Mouse (Mus musculus) midbrain, embryonic 14.5 days (tissue): ENCODE measurements around the gene Lrg1. TPM values are rescaled to one million over a fixed set of nuclear protein-coding genes. Genes with fewer than 3 reads are reported as not detected.

Source experiments
- ATAC-seq: fragments of 200-750 bp; cut with Nextera tagmentation; 2 replicates; pipeline ENCODE4 v1.8.0; 2017; ENCODE audit warnings: moderate number of reproducible peaks, moderate library complexity; ENCODE audit not compliant: low FRiP score, low TSS enrichment
- DNase-seq: peaks from one replicate; pipeline ENCODE4 v3.0.0-alpha.2; 2015
- H3K27ac ChIP-seq: fragments of 300-500 bp; sonication (generic); replicated peaks from 2 replicates; pipeline ENCODE4 v1.5.1; 2014; ENCODE audit warnings: mild to moderate bottlenecking, low read depth, low read length, moderate library complexity
- H3K27me3 ChIP-seq: fragments of 300-500 bp; sonication (generic); 2 replicates; pipeline ENCODE4 v1.6.1; 2014; ENCODE audit warnings: low read length, control low read depth, mixed read lengths; ENCODE audit not compliant: control insufficient read depth, insufficient read depth
- H3K36me3 ChIP-seq: fragments of 300-500 bp; sonication (generic); 2 replicates; pipeline ENCODE4 v1.6.1; 2014; ENCODE audit warnings: low read length, control low read depth; ENCODE audit not compliant: control insufficient read depth, insufficient read depth
- H3K4me1 ChIP-seq: fragments of 300-500 bp; sonication (generic); 2 replicates; pipeline ENCODE4 v1.6.1; 2014; ENCODE audit warnings: mild to moderate bottlenecking, antibody characterized with exemption, low read length, control low read depth; ENCODE audit not compliant: control insufficient read depth, insufficient read depth
- H3K4me2 ChIP-seq: fragments of 300-500 bp; sonication (generic); 2 replicates; pipeline ENCODE4 v1.6.1; 2014; ENCODE audit warnings: mild to moderate bottlenecking, low read length, moderate library complexity
- H3K4me3 ChIP-seq: fragments of 300-500 bp; sonication (generic); replicated peaks from 2 replicates; pipeline ENCODE4 v1.5.1; 2014; ENCODE audit warnings: low read depth, low read length
- H3K9ac ChIP-seq: fragments of 300-500 bp; sonication (generic); replicated peaks from 2 replicates; pipeline ENCODE4 v1.6.1; 2014; ENCODE audit warnings: mild to moderate bottlenecking, low read length, moderate library complexity
- H3K9me3 ChIP-seq: fragments of 300-500 bp; sonication (generic); 2 replicates; pipeline ENCODE4 v1.6.1; 2016; ENCODE audit warnings: low read length, control low read depth, mixed read lengths; ENCODE audit not compliant: control insufficient read depth
- WGBS: fragments of 180-500 bp; shearing (Covaris S2); extraction: QIAGEN DNeasy Blood & Tissue Kit; methylation state at CpG from one replicate; pipeline ENCODE4 v1.1.7; 2014; 5-methylcytosine and 5-hydroxymethylcytosine counted together
- polyA plus RNA-seq: library from polyadenylated mRNA; unstranded; fragments of >200 nt; fragmentation: Nextera tagmentation; extraction: Ambion mirVana; gene quantifications from 2 replicates; pipeline ENCODE4 v1.2.1, GENCODE M21; 2014

The Lrg1 gene
- polyA plus RNA-seq, 1 experiment from 2014 or later, result 0.34 TPM

- no peaks in the 10 kb centered on the region for H3K36me3 ChIP-seq
- no peaks in the 10 kb centered on the region for H3K9me3 ChIP-seq
- no peak overlapping the region for H3K9ac ChIP-seq
- WGBS, result 24% methylated on average over 9 of the region's 9 CpGs
- H3K27ac ChIP-seq, result 0 out of 2 replicates have a peak overlapping the region, but pooled peaks have one; percentile 38
- peak; percentile 84 for DNase-seq
- H3K4me3 ChIP-seq, result no peak overlapping the region
- H3K27me3 ChIP-seq, result no peaks in the 10 kb centered on the region
- H3K4me2 ChIP-seq, result no peak overlapping the region
- 0 out of 2 replicates have a peak, but pooled peaks cover 6% of the 10 kb centered on the region for H3K4me1 ChIP-seq
- peak; percentile 27; the same call in 1 of the 2 replicates for ATAC-seq
Measured at GRCm38 (mm10) chr17:56153643-56154042, 31.8 kb upstream of the Lrg1 start.

- WGBS, result 45% methylated on average over 2 of the region's 2 CpGs
- DNase-seq (no peak), ATAC-seq (no peak)
- H3K27ac ChIP-seq, result no peak overlapping the region
- H3K27me3 ChIP-seq, result no peaks in the 10 kb centered on the region
- no peak overlapping the region for H3K9ac ChIP-seq
- H3K36me3 ChIP-seq, result no peaks in the 10 kb centered on the region
- no peak overlapping the region for H3K4me3 ChIP-seq
- H3K9me3 ChIP-seq, result no peaks in the 10 kb centered on the region
- 0 out of 2 replicates have a peak, but pooled peaks cover 10% of the 10 kb centered on the region for H3K4me1 ChIP-seq
- H3K4me2 ChIP-seq, result no peak overlapping the region
Measured at GRCm38 (mm10) chr17:56149897-56150296, 28.1 kb upstream of the Lrg1 start.

GRCm38 (mm10) chr17:56148790-56149618 lies 27.2 kb upstream of the Lrg1 start:
- Histone ChIP-seq H3K9me3 (no peaks in the 10 kb centered on the region), H3K36me3 (no peaks in the 10 kb centered on the region), H3K4me2 (peak overlapping the region; percentile 71), H3K4me1 (0 out of 2 replicates have a peak, but pooled peaks cover 10% of the 10 kb centered on the region), H3K27ac (no peak overlapping the region), H3K4me3 (peak overlapping the region; percentile 32), H3K27me3 (no peaks in the 10 kb centered on the region), H3K9ac (peak overlapping the region; percentile 68)
- DNase-seq, result peak; percentile 59
- ATAC-seq, result peak; percentile 40
- WGBS, result 1% methylated on average over 30 of the region's 30 CpGs

GRCm38 (mm10) chr17:56148280-56148679 lies 26.5 kb upstream of the Lrg1 start:
- peak overlapping the region; percentile 68; the same call in 1 of the 2 replicates for H3K9ac ChIP-seq
- WGBS, result 21% methylated on average over 9 of the region's 9 CpGs

GRCm38 (mm10) chr17:56147420-56147819 lies 25.6 kb upstream of the Lrg1 start:
- H3K36me3 ChIP-seq, result no peaks in the 10 kb centered on the region
- ATAC-seq, result no peak
- no peaks in the 10 kb centered on the region for H3K9me3 ChIP-seq
- no peak overlapping the region for H3K4me2 ChIP-seq
- H3K27ac ChIP-seq, result no peak overlapping the region
- H3K4me3 ChIP-seq, result no peak overlapping the region
- 58% methylated on average over 12 of the region's 12 CpGs for WGBS
- no peak for DNase-seq
- peaks cover 13% of the 10 kb centered on the region; the same call in 1 of the 2 replicates for H3K4me1 ChIP-seq
- no peaks in the 10 kb centered on the region for H3K27me3 ChIP-seq
- H3K9ac ChIP-seq, result no peak overlapping the region

More at GRCm38 (mm10) chr17:56148280-56148679, 26.5 kb upstream of the Lrg1 start:
- H3K4me3 ChIP-seq, result peak overlapping the region; percentile 32
- H3K9me3 ChIP-seq, result no peaks in the 10 kb centered on the region
- 0 out of 2 replicates have a peak, but pooled peaks cover 10% of the 10 kb centered on the region for H3K4me1 ChIP-seq
- H3K27me3 ChIP-seq, result no peaks in the 10 kb centered on the region
- H3K27ac ChIP-seq, result no peak overlapping the region
- peak overlapping the region; percentile 71 for H3K4me2 ChIP-seq
- H3K36me3 ChIP-seq, result no peaks in the 10 kb centered on the region
- DNase-seq (no peak), ATAC-seq (no peak)

- Histone ChIP-seq H3K9me3 (no peaks in the 10 kb centered on the region), H3K36me3 (no peaks in the 10 kb centered on the region), H3K4me1 (peaks cover 26% of the 10 kb centered on the region), H3K4me3 (no peak overlapping the region), H3K27me3 (0 out of 2 replicates have a peak, but pooled peaks cover 6% of the 10 kb centered on the region), H3K9ac (no peak overlapping the region), H3K4me2 (no peak overlapping the region), H3K27ac (peak overlapping the region; percentile 37; the same call in 1 of the 2 replicates)
- DNase-seq (no peak), ATAC-seq (no peak)
- WGBS, result 22% methylated on average over 9 of the region's 9 CpGs
Measured at GRCm38 (mm10) chr17:56146131-56146530, 24.3 kb upstream of the Lrg1 start.

GRCm38 (mm10) chr17:56144546-56144945 lies 22.7 kb upstream of the Lrg1 start:
- WGBS, result 80% methylated on average over 9 of the region's 9 CpGs
- Histone ChIP-seq H3K27ac (no peak overlapping the region), H3K36me3 (no peaks in the 10 kb centered on the region), H3K4me3 (no peak overlapping the region), H3K27me3 (0 out of 2 replicates have a peak, but pooled peaks cover 10% of the 10 kb centered on the region), H3K9ac (no peak overlapping the region), H3K9me3 (no peaks in the 10 kb centered on the region), H3K4me1 (peaks cover 26% of the 10 kb centered on the region), H3K4me2 (no peak overlapping the region)
- ATAC-seq (no peak), DNase-seq (no peak)

- DNase-seq (peak; percentile 79), ATAC-seq (peak; percentile 53)
- no peaks in the 10 kb centered on the region for H3K9me3 ChIP-seq
- H3K4me1 ChIP-seq, result peaks cover 35% of the 10 kb centered on the region
- H3K27ac ChIP-seq, result no peak overlapping the region
- WGBS, result under 1% methylated on average over 37 of the region's 47 CpGs
- H3K4me2 ChIP-seq, result peak overlapping the region; percentile 70
- H3K4me3 ChIP-seq, result peak overlapping the region; percentile 42
- peak overlapping the region; percentile 47 for H3K9ac ChIP-seq
- H3K27me3 ChIP-seq, result 0 out of 2 replicates have a peak, but pooled peaks cover 10% of the 10 kb centered on the region
- no peaks in the 10 kb centered on the region for H3K36me3 ChIP-seq
Measured at GRCm38 (mm10) chr17:56141702-56142605, 20.2 kb upstream of the Lrg1 start.
